27 mouse cellular contexts compared by ENCODE assay signal in genomic region chr7:116115216-116115930, GRCm38 (mm10). TPM values are rescaled to one million over a fixed set of nuclear protein-coding genes. Genes with fewer than 3 reads are reported as not detected.
A peak's percentile ranks its signal among the peaks of the same experiment; 100 is the strongest.
DNase-seq lines count a peak whose midpoint lies in the region; ATAC-seq lines count a peak whose summit lies in the region.
"Had no signal": no experiment of that assay in that cellular context is flagged by ENCODE, and none has a peak within 500 bp of the region (broad histone marks: within the 10 kb centered on the region; RNA-seq: fewer than 3 reads in every experiment).

No protein-coding gene starts in this region.

- H3K4me2 ChIP-seq in intestine, embryonic 14.5 days (ENCODE audit: low read length) = no peak overlapping the region
- H3K4me2 ChIP-seq in intestine, embryonic 16.5 days (ENCODE audit: low read depth, low read length) = no peak overlapping the region
- H3K4me2 ChIP-seq: forebrain, embryonic 12.5 days; heart, embryonic 13.5 days; hindbrain, embryonic 15.5 days; limb, embryonic 12.5 days; midbrain, embryonic 13.5 days had no signal

- no peaks in the 10 kb centered on the region for H3K27me3 ChIP-seq in intestine, embryonic 14.5 days (replicated peaks; ENCODE audit: control insufficient read depth, insufficient read depth, low read length)
- H3K27me3 ChIP-seq in intestine, embryonic 16.5 days (replicated peaks; ENCODE audit: control insufficient read depth, insufficient read depth, low read length) = no peaks in the 10 kb centered on the region
- H3K27me3 ChIP-seq: forebrain, embryonic 12.5 days; heart, embryonic 13.5 days; hindbrain, embryonic 15.5 days; limb, embryonic 12.5 days; midbrain, embryonic 13.5 days had no signal

- no peaks in the 10 kb centered on the region for H3K9me3 ChIP-seq in intestine, embryonic 14.5 days (ENCODE audit: control insufficient read depth, low read length)
- H3K9me3 ChIP-seq in intestine, embryonic 16.5 days (ENCODE audit: control insufficient read depth, low read length) = no peaks in the 10 kb centered on the region
- H3K9me3 ChIP-seq: forebrain, embryonic 12.5 days; G1E; heart, embryonic 13.5 days; hindbrain, embryonic 15.5 days; limb, embryonic 12.5 days; midbrain, embryonic 13.5 days had no signal

- no peak overlapping the region for H3K9ac ChIP-seq in intestine, embryonic 14.5 days (ENCODE audit: low read length)
- H3K9ac ChIP-seq in intestine, embryonic 16.5 days (ENCODE audit: low read depth, low read length) = no peak overlapping the region
- H3K9ac ChIP-seq: forebrain, embryonic 12.5 days; heart, embryonic 13.5 days; hindbrain, embryonic 15.5 days; limb, embryonic 12.5 days; midbrain, embryonic 13.5 days had no signal

- H3K4me1 ChIP-seq in intestine, embryonic 14.5 days (replicated peaks; ENCODE audit: control insufficient read depth, insufficient read depth, low read length) = no peaks in the 10 kb centered on the region
- no peaks in the 10 kb centered on the region for H3K4me1 ChIP-seq in intestine, embryonic 16.5 days (ENCODE audit: control insufficient read depth, insufficient read depth, low read length)
- H3K4me1 ChIP-seq: heart, embryonic 13.5 days; hindbrain, embryonic 15.5 days; limb, embryonic 12.5 days; midbrain, embryonic 13.5 days had no signal

- no peaks in the 10 kb centered on the region for H3K36me3 ChIP-seq in intestine, embryonic 14.5 days (ENCODE audit: control insufficient read depth, insufficient read depth, low read length)
- H3K36me3 ChIP-seq in intestine, embryonic 16.5 days (ENCODE audit: control insufficient read depth, insufficient read depth, low read length) = no peaks in the 10 kb centered on the region
- H3K36me3 ChIP-seq: forebrain, embryonic 12.5 days; G1E; heart, embryonic 13.5 days; hindbrain, embryonic 10.5 days; hindbrain, embryonic 15.5 days; limb, embryonic 12.5 days; midbrain, embryonic 13.5 days had no signal

- peak; percentile 49 for DNase-seq in adrenal gland, adult 2 months
- DNase-seq in adrenal gland, adult 8-10 months = no peak
- DNase-seq in intestine, embryonic 14.5 days (ENCODE audit: low spot score) = peak; percentile 48
- peak; percentile 39 for DNase-seq in adrenal gland, postnatal 14 days
- no peak for DNase-seq in layer of hippocampus, postnatal 25 days (ENCODE audit: extremely low spot score in 1 of 2, low spot score in 1 of 2)
- DNase-seq: cerebellum, adult 11-12 months; gastrocnemius, postnatal 10 days; heart, adult 18-20 months; heart, postnatal 14 days; kidney, adult 2 months; kidney, postnatal 36 days; lung, postnatal 36 days; retina, postnatal 1 day; right cerebral cortex, postnatal 14 days; thymus, postnatal 14 days had no signal

- 63% methylated on average over 12 of the region's 12 CpGs for WGBS in intestine, embryonic 14.5 days
- WGBS in intestine, embryonic 16.5 days = 69% methylated on average over 12 of the region's 12 CpGs

- H3K27ac ChIP-seq in intestine, embryonic 14.5 days (ENCODE audit: low read depth) = no peak overlapping the region
- H3K27ac ChIP-seq in intestine, embryonic 16.5 days (ENCODE audit: low read length) = no peak overlapping the region
- H3K27ac ChIP-seq: forebrain, embryonic 12.5 days; heart, embryonic 13.5 days; hindbrain, embryonic 10.5 days; hindbrain, embryonic 15.5 days; limb, embryonic 12.5 days; midbrain, embryonic 13.5 days had no signal

- H3K4me3 ChIP-seq in intestine, embryonic 14.5 days (ENCODE audit: low read depth, low read length) = no peak overlapping the region
- no peak overlapping the region for H3K4me3 ChIP-seq in intestine, embryonic 16.5 days (ENCODE audit: low read length)
- H3K4me3 ChIP-seq: erythroblast, embryonic 14.5 days; forebrain, embryonic 12.5 days; heart, embryonic 13.5 days; hindbrain, embryonic 10.5 days; hindbrain, embryonic 15.5 days; limb, embryonic 12.5 days; megakaryocyte, embryonic 14.5 days; midbrain, embryonic 13.5 days had no signal

- no peak for ATAC-seq in intestine, embryonic 14.5 days (replicated peaks; ENCODE audit: low FRiP score, low TSS enrichment, low read depth)
- ATAC-seq in intestine, embryonic 16.5 days = no peak
- ATAC-seq in megakaryocyte, adult 5-6 weeks (ENCODE audit: poor library complexity, severe bottlenecking) = 0 out of 2 replicates have a peak, but pooled peaks have one; percentile 10
- ATAC-seq: inflammation-experienced regulatory T-cells, adult 6 months; midbrain, embryonic 13.5 days had no signal

RNA-seq across cellular contexts. Expression of gene Gm4353, which starts 30.9 kb away (rescaled TPM):
- 1 to 10 TPM; 5.1 to 7.8 TPM for total RNA-seq in adrenal gland, adult 2 months (2021)
- polyA plus RNA-seq in adrenal gland, adult 2 months (2012; rRNA removed) = 4.4 and 7.8 TPM in 2 replicates
- 1 to 10 TPM; 3.4 to 7.7 (median 5.0) TPM for total RNA-seq in adrenal gland, adult 8-10 months (2022)
- 0.58 and 0.91 TPM in 2 replicates for polyA plus RNA-seq in intestine, embryonic 14.5 days (2014; fragmentation: Nextera tagmentation; extraction: Ambion mirVana)
- polyA plus RNA-seq in intestine, embryonic 16.5 days (2015; fragmentation: Nextera tagmentation; extraction: Ambion mirVana) = 0.42 and 0.65 TPM in 2 replicates
- total RNA-seq in adrenal gland, postnatal 14 days (2021) = 4.2 and 5.1 TPM in 2 replicates
- total RNA-seq in megakaryocyte, adult 5-6 weeks (2015) = 0.22 and 0.23 TPM in 2 replicates
- 0.66 and 0.81 TPM in 2 replicates for total RNA-seq in megakaryocyte, adult 5-6 weeks (2017)
- total RNA-seq in layer of hippocampus, postnatal 25 days (2021) = 1 to 10 TPM; 2.3 to 2.4 TPM
- polyA plus RNA-seq: G1E had no signal

Comparison
In these comparisons a context has a peak if more than half of its experiments do, and no peak if none do; other contexts are left out.
1. DNase-seq: peak in adrenal gland, adult 2 months (single experiment), intestine, embryonic 14.5 days (single experiment) and adrenal gland, postnatal 14 days (single experiment); none in adrenal gland, adult 8-10 months (single experiment) and layer of hippocampus, postnatal 25 days (0 of 2).